7 mouse cellular contexts compared by ENCODE assay signal in the genomic region with DNA sequence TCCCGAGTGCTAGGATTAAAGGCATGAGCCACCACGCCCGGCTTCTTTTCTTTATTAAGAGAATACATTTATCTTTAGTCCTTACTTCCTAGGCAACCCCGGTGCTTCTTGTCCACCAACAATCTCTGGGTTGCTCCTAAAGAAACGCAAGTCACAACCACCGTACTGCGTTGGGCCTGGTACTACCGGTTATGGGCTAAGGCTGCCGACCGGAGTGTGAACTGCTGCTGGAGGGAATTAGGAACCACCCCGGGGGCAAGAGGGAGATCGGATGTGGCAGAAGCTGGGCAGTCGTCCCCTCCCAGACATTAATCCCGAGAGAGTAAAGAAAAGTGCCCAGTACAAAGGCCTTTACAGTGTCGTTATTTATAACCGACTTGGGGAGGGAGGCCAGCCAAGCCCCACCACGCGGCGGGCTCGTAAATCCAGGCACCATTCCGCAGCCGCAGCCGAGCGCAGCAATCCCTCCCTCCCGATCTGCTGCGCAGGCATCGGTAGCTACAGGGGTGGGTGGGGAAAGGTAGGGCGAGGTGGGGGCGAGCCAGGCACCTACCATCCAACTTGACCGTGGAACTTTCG. TPM values are rescaled to one million over a fixed set of nuclear protein-coding genes. Genes with fewer than 3 reads are reported as not detected.
DNase-seq lines count a peak whose midpoint lies in the region; ATAC-seq and TF ChIP-seq lines count a peak whose summit lies in the region.

No protein-coding gene starts in this region.

- ATAC-seq in embryonic facial prominence, embryonic 14.5 days (ENCODE audit: low read depth): no peak
- no peak for ATAC-seq in intestine, embryonic 14.5 days (replicated peaks; ENCODE audit: low FRiP score, low TSS enrichment, low read depth)

- no peaks in the 10 kb centered on the region for H3K9me3 ChIP-seq in embryonic facial prominence, embryonic 14.5 days (ENCODE audit: control insufficient read depth, low read length)
- H3K9me3 ChIP-seq in intestine, embryonic 14.5 days (ENCODE audit: control insufficient read depth, low read length): no peaks in the 10 kb centered on the region

- peak overlapping the region; percentile 8 for H3K4me3 ChIP-seq in bone marrow macrophage, adult 2 months (ENCODE audit: insufficient read depth, low read length)
- peak overlapping the region; percentile 33 for H3K4me3 ChIP-seq in embryonic facial prominence, embryonic 14.5 days (ENCODE audit: low read depth, low read length)
- H3K4me3 ChIP-seq in intestine, embryonic 14.5 days (ENCODE audit: low read depth, low read length): peak overlapping the region; percentile 22

- no peaks in the 10 kb centered on the region for H3K36me3 ChIP-seq in embryonic facial prominence, embryonic 14.5 days (ENCODE audit: control insufficient read depth, insufficient read depth, low read length)
- H3K36me3 ChIP-seq in intestine, embryonic 14.5 days (ENCODE audit: control insufficient read depth, insufficient read depth, low read length): no peaks in the 10 kb centered on the region

- peak; percentile 76 for DNase-seq in embryonic facial prominence, embryonic 14.5 days (ENCODE audit: low spot score)
- peak; percentile 81 for DNase-seq in intestine, embryonic 14.5 days (ENCODE audit: low spot score)
- DNase-seq in mesoderm, embryonic 11.5 days (ENCODE audit: low read depth, low spot score): peak; percentile 83
- DNase-seq in adipocyte (ENCODE audit: low spot score): no peak
- no peak for DNase-seq in left cerebral cortex, postnatal 14 days (ENCODE audit: low spot score in 2 of 2)
- DNase-seq in adrenal gland, adult 8-10 months: no peak

- 4% methylated on average over 31 of the region's 31 CpGs for WGBS in embryonic facial prominence, embryonic 14.5 days
- 3% methylated on average over 31 of the region's 31 CpGs for WGBS in intestine, embryonic 14.5 days

- no peak for TF ChIP-seq POLR2A in bone marrow macrophage, adult 2 months (IDR thresholded peaks at IDR 0.05; ENCODE audit: borderline replicate concordance, low read depth, low read length)

- H3K27me3 ChIP-seq in embryonic facial prominence, embryonic 14.5 days (replicated peaks; ENCODE audit: control insufficient read depth, insufficient read depth, low read length): peaks cover 32% of the 10 kb centered on the region
- H3K27me3 ChIP-seq in intestine, embryonic 14.5 days (replicated peaks; ENCODE audit: control insufficient read depth, insufficient read depth, low read length): peaks cover 14% of the 10 kb centered on the region

- TF ChIP-seq CTCF in bone marrow macrophage, adult 2 months (IDR thresholded peaks at IDR 0.05; ENCODE audit: low read depth, low read length): no peak

- no peak overlapping the region for H3K27ac ChIP-seq in bone marrow macrophage, adult 2 months (ENCODE audit: insufficient read depth, low read depth, low read length)
- H3K27ac ChIP-seq in embryonic facial prominence, embryonic 14.5 days (replicated peaks; ENCODE audit: low read depth, low read length): 0 out of 2 replicates have a peak overlapping the region, but pooled peaks have one; percentile 21
- no peak overlapping the region for H3K27ac ChIP-seq in intestine, embryonic 14.5 days (ENCODE audit: low read depth)

- H3K4me1 ChIP-seq in bone marrow macrophage, adult 2 months (ENCODE audit: control insufficient read depth, insufficient read depth, low read length): peaks cover 7% of the 10 kb centered on the region
- peaks cover 57% of the 10 kb centered on the region for H3K4me1 ChIP-seq in embryonic facial prominence, embryonic 14.5 days (ENCODE audit: control insufficient read depth, insufficient read depth, low read length)
- H3K4me1 ChIP-seq in intestine, embryonic 14.5 days (replicated peaks; ENCODE audit: control insufficient read depth, insufficient read depth, low read length): peaks cover 45% of the 10 kb centered on the region

- intact Hi-C loops in left cerebral cortex, postnatal 14 days (cut with DNase I): loop anchor here (5.0 kb wide), 1 partner anchor 52 kb away; no protein-coding TSS in a partner anchor

- peak overlapping the region; percentile 58 for H3K9ac ChIP-seq in embryonic facial prominence, embryonic 14.5 days (ENCODE audit: low read depth, low read length)
- H3K9ac ChIP-seq in intestine, embryonic 14.5 days (ENCODE audit: low read length): peak overlapping the region; percentile 11

- peak overlapping the region; percentile 64 for H3K4me2 ChIP-seq in embryonic facial prominence, embryonic 14.5 days (ENCODE audit: low read depth, low read length)
- H3K4me2 ChIP-seq in intestine, embryonic 14.5 days (ENCODE audit: low read length): peak overlapping the region; percentile 46

RNA-seq across cellular contexts. Expression of gene Tmem200b, which starts 6.6 kb away (rescaled TPM):
- not detected in 2 replicates for polyA plus RNA-seq in bone marrow macrophage, adult 2 months (2012; ENCODE audit: insufficient read depth, insufficient read length, missing spikeins)
- polyA plus RNA-seq in embryonic facial prominence, embryonic 14.5 days (2014; fragmentation: Nextera tagmentation; extraction: Ambion mirVana): 6.6 and 6.9 TPM in 2 replicates
- polyA plus RNA-seq in intestine, embryonic 14.5 days (2014; fragmentation: Nextera tagmentation; extraction: Ambion mirVana): 1.9 and 2.3 TPM in 2 replicates
- total RNA-seq in left cerebral cortex, postnatal 14 days (2021): 1 to 10 TPM; 5.9 to 6.1 TPM
- 10 to 100 TPM in 3 of 4 experiments, 1 to 10 TPM in 1; 9.0 to 11.7 (median 10.9) TPM for total RNA-seq in adrenal gland, adult 8-10 months (2022)

RNA-seq across cellular contexts. Expression of gene Srsf4, which starts 41.6 kb away (rescaled TPM):
- 51.8 and 56.0 TPM in 2 replicates for polyA plus RNA-seq in bone marrow macrophage, adult 2 months (2012; ENCODE audit: insufficient read depth, insufficient read length, missing spikeins)
- 87.3 and 96.8 TPM in 2 replicates for polyA plus RNA-seq in embryonic facial prominence, embryonic 14.5 days (2014; fragmentation: Nextera tagmentation; extraction: Ambion mirVana)
- 102 and 103 TPM in 2 replicates for polyA plus RNA-seq in intestine, embryonic 14.5 days (2014; fragmentation: Nextera tagmentation; extraction: Ambion mirVana)
- 10 to 100 TPM; 67.2 to 78.6 TPM for total RNA-seq in left cerebral cortex, postnatal 14 days (2021)
- 10 to 100 TPM; 55.5 to 77.3 (median 63.0) TPM for total RNA-seq in adrenal gland, adult 8-10 months (2022)

Comparison
In these comparisons a context has a peak if more than half of its experiments do, and no peak if none do; other contexts are left out.
1. DNase-seq: peak in embryonic facial prominence, embryonic 14.5 days (single experiment), intestine, embryonic 14.5 days (single experiment) and mesoderm, embryonic 11.5 days (single experiment); none in adipocyte (single experiment), left cerebral cortex, postnatal 14 days (0 of 2) and adrenal gland, adult 8-10 months (single experiment).
2. Peak in every context shown above with its lines, with median percentiles within 50 percentile points of each other: H3K4me3 ChIP-seq.